Mouse (Mus musculus): ENCODE results near the gene Lpgat1. TPM values are rescaled to one million over a fixed set of nuclear protein-coding genes. Genes with fewer than 3 reads are reported as not detected.

Lpgat1 gene
- total RNA-seq, 2 experiments from 2014 or later: 185 to 194 TPM

DNA sequence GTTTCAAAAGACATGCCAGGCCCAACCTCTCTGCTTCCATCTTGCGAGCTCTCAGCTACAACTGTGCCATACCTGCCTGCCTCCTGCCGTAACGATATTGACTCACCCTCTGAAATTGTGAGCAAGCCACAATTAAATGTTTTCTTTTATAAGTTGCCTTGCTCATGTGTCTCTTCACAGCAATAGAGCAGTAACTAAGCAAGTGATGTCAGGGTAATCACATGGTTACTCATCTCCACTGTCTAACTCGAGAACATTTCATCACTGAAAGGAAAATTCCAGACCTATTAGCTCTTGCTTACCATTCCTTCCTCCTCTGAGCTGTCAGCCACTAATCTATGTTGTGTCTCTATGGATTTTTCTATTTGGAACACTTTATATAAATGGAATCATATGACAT is 15.0 kb downstream of the Lpgat1 start:
- DNase-seq (ENCODE audit: low spot score in 2 of 2): no peak

- no peak for DNase-seq (ENCODE audit: low spot score in 2 of 2)
Observed at GRCm38 (mm10) chr1:191733822-191734221, 16.2 kb downstream of the Lpgat1 start.

DNA sequence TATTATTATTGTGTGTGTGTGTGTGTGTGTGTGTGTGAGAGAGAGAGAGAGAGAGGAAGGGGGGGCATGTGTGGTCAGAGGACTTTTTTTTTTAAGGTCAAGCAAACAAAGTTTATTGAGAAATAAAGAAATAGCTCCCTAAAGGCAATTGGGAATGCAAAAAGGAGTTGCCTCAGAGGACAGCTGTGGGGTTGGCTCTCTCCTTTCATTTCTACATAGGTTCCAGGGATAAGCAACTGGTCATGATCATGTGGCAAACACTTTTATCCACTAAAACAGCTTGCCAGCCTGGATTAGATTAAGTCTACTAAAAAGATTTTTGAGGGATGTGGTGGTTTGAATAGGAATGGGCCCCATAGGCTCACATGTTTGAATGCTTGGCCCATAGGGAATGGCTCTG is 18.8 kb downstream of the Lpgat1 start:
- no peak for DNase-seq (ENCODE audit: low spot score in 2 of 2)

DNA sequence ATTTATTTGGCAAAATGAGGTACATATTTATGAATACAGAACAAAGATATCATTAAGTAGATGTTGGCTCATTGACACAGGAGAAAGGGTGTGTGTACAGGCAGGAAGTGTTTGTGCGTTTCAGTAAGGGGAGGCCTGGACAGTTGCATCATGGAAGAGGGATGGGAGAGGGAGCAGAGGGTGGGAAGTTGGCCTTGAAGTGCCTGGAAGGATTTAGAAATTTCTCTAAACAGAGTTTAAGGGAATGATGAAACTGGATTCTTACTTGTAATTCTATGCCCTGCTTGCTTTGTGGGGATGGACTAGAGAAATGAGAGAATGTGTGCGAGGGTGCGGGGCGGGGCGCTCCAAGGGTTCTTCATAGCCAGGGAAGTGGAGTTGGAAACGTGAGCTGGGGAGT is 20.2 kb downstream of the Lpgat1 start:
- no peak for DNase-seq (ENCODE audit: low spot score in 2 of 2)

DNA sequence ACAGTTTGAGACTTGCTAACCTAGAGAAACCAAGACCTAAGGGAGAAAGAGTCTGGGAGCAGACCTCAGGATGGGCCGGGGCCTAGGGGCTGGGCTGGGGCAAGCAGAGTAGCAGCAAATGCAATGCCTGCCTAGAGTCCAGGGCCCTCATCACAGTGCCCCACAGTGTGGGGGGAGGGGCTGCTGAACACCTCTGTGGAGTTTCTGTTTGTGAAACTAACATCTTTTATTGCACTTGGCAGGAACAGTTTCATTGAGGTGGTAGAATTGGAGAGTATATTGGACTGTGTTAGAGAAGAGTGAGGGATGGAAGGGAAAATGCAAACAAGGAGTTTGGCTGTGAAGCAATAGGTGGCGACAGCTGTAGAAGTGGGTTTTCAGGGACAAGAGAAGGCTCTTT is 21.1 kb downstream of the Lpgat1 start:
- no peak for DNase-seq (ENCODE audit: low spot score in 2 of 2)

GRCm38 (mm10) chr1:191740587-191741361 is 23.1 kb downstream of the Lpgat1 start:
- DNase-seq (ENCODE audit: low spot score in 2 of 2): no peak

- no peak for DNase-seq (ENCODE audit: low spot score in 2 of 2)
Observed at GRCm38 (mm10) chr1:191741635-191742034, 24.0 kb downstream of the Lpgat1 start.

DNA sequence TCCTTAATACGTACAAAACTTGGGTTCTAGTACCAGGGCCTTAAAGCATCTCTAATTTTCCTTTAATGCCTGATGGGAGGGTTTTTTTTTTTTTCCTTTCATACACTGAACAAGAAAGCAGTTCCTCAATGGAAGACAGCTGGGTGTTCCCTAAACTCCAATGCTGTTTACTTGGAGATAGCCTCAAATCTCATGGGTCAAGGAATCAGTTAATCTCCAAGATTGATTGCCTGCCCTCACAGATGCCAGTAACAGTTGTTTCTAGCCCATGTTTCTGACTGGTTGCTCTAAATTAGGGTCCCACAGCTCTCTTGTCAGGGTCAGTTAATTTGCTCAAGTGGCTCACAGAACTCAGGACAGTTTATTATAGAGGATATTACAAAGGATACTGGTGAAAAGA is 30.8 kb downstream of the Lpgat1 start:
- no peak for DNase-seq (ENCODE audit: low spot score in 2 of 2)

DNA sequence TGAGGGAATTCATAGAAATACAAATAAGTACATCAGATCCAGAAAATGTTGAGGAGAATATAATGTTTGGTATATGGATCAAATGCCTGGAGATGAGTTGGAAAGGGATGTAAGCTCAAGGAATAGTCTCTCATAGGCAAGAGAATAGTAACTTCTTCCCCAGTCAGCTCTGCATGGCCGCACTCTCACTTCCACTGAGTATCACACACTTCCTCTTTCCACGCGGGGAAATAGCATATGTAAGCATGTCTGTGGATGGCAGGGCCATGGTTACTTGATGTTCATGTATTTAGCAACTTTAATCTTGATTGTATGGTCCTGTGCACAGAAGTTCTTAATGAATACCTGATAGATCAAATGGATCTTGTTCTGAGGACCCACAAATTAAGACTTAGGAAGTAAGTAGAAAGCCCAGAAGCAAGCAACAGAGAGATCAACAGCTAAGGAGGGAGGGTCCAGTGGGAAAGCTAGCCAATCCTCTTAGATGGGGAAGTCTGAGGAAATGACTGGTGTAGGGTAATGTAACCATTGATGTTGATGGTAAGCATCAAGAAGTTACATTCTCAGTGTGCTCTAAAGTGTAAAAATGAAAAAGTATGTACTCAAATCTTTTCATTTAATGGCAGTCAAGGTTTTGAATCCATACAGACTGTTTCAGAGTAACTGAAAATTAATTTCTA is 39.0 kb downstream of the Lpgat1 start:
- DNase-seq (ENCODE audit: low spot score in 2 of 2): no peak

DNA sequence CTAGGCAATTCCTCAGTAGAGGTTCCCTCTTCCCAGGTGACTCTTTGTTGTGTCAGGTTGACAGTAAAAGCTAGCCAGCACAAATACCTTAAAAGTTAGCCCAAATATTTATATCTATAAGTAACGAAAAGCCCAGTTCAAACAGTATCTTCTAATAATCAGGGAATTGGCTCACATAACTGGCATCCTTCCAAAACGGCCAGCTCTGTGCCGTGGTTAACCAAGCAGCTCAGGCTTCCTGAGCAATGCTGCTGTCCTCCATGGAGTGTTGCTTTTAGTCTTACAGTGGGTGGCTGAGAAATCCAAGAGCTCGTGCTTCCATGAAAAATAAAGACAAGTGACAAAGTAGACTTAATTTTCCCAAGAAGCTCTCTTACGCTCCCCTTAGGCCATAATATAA is 56.5 kb downstream of the Lpgat1 start:
- DNase-seq (ENCODE audit: low spot score in 2 of 2): no peak

- no peak for DNase-seq (ENCODE audit: low spot score in 2 of 2)
Observed at GRCm38 (mm10) chr1:191775116-191775515, 57.5 kb downstream of the Lpgat1 start.

GRCm38 (mm10) chr1:191777521-191777920 is 59.9 kb downstream of the Lpgat1 start:
- DNase-seq (ENCODE audit: low spot score in 2 of 2): no peak

DNA sequence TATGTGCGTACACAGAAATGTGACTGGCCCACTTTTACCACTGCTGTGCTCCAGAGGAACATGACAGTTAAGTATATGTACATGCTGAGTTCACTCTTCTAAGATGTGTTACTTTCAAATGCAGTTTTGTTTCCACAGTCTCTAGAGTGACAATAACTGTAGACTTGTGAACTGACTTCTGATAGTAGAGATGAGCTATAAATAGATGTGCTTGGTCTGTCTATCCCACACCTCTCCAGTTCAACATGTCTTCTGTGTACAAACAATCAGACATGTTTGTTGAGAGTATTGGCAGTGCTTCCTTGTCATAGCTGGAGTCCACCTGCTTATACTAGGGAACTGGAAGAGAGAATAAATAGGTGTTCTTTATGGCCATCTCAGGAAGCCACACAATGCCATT is 62.8 kb downstream of the Lpgat1 start:
- no peak for DNase-seq (ENCODE audit: low spot score in 2 of 2)

GRCm38 (mm10) chr1:191785108-191785507 is 67.5 kb downstream of the Lpgat1 start:
- DNase-seq (ENCODE audit: low spot score in 2 of 2): no peak

- no peak for DNase-seq (ENCODE audit: low spot score in 2 of 2)
Observed at GRCm38 (mm10) chr1:191786255-191786654, 68.6 kb downstream of the Lpgat1 start.

DNA sequence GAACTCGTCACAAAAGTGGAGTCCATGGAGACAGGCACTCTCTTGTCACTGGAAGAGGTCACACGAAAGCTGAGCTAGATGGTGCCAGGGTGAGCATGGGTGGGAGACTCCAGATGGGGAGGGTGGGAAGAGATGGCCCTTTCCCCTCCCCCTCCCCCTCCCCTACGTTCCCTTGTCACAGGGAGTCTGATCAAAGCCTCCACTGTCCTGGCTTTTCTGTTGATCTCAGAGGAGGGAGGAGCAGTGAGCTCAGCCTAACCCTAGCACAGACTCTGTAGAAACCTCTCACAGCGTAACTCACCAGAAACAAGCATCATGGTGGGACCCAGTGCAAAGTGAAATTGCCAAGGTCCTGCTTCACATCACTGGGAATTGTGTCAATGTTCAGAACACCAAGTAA is 69.7 kb downstream of the Lpgat1 start:
- DNase-seq (ENCODE audit: low spot score in 2 of 2): peak in 1 of 2 experiments; percentile 10

DNA sequence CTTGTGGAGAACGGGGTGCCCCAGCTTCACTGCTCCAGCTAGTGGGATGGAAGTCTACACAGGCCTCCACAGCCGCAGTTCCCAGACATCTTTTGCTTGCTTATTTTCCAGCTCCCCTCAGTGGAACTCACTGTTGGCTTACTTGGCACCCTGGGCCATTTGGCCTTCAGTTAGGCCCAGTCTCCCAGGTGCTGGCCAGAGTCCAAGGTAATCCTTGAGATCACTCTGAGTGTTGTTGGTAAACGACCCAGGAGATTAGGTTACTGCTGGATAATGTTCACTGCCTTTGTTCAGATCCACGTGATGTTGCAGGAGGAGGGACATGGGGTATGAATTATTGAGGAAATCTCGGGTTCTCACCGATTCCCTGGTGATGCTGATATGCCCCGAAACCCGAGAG is 75.4 kb downstream of the Lpgat1 start:
- DNase-seq (ENCODE audit: low spot score in 2 of 2): no peak

DNA sequence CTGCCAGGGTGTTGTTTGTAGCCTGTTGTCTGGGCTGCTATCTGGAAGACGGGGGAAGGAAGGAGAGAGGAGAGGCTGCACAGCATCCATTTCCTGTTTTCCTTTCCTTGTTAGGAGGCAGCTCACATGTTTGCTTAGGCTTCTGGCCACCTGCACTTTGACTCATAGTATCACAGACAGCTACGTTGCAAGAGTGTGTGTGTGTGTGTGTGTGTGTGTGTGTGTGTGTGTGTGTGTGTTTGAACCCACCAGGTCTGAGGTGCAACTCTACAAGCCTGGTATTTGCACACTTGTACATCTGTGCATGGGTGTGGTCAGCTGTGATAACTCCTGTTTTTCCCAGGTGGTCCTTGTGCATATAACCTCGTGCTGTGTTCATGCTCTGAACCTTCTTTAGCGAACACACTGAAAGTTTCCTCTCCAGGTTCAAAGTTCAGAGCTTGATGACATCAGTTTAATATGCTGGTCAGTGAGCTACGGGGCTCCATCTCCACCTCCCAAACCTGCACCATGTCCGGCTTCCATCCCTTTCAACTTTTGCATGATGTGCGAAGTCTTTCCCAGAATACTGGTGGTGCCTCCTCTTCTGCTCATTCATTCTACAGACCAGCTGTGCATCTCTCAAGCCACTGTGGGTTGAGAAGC is 76.4 kb downstream of the Lpgat1 start:
- DNase-seq (ENCODE audit: low spot score in 2 of 2): no peak

- DNase-seq (ENCODE audit: low spot score in 2 of 2): no peak
Observed at GRCm38 (mm10) chr1:191796238-191796896, 78.7 kb downstream of the Lpgat1 start.

GRCm38 (mm10) chr1:191802093-191802819 is 84.6 kb downstream of the Lpgat1 start:
- DNase-seq (ENCODE audit: low spot score in 2 of 2): no peak

All from left cerebral cortex, adult 18-20 months (tissue).